Mouse (Mus musculus): ENCODE measurements around the gene Opn1sw. TPM values are rescaled to one million over a fixed set of nuclear protein-coding genes. Genes with fewer than 3 reads are reported as not detected.
A peak's percentile ranks its signal among the peaks of the same experiment; 100 is the strongest.
"Not testable (repeated sequence)": the region's sequence is repeated elsewhere in the genome, so short reads cannot be mapped to it uniquely, and the experiment has no call there.

Opn1sw gene
- polyA plus RNA-seq, 1 experiment = 0.24 TPM

- H3K4me1 ChIP-seq (ENCODE audit: control insufficient read depth, insufficient read depth, insufficient read length, low read length) = no peaks in the 10 kb centered on the region
- no peak overlapping the region for H3K27ac ChIP-seq (ENCODE audit: insufficient read depth, low read depth, low read length)
- TF ChIP-seq CTCF (IDR thresholded peaks at IDR 0.05; ENCODE audit: extremely low read depth, insufficient read length, insufficient replicate concordance, low read depth, low read length) (no peak), POLR2A (IDR thresholded peaks at IDR 0.05; ENCODE audit: low read depth, low read length) (no peak)
- H3K36me3 ChIP-seq (ENCODE audit: control insufficient read depth, insufficient read depth, low read length) = peaks cover 36% of the 10 kb centered on the region
- H3K27me3 ChIP-seq (ENCODE audit: control insufficient read depth, insufficient read depth, low read length) = no peaks in the 10 kb centered on the region
- no peak overlapping the region for H3K4me3 ChIP-seq (ENCODE audit: low read depth, low read length)
- 67% methylated on average over 6 of the region's 6 CpGs for WGBS
These were observed 28.1 kb downstream of the Opn1sw start for GRCm38 (mm10) chr6:29360211-29360610.

- Histone ChIP-seq H3K27ac (ENCODE audit: insufficient read depth, low read depth, low read length) (no peak overlapping the region), H3K4me3 (ENCODE audit: low read depth, low read length) (no peak overlapping the region), H3K36me3 (ENCODE audit: control insufficient read depth, insufficient read depth, low read length) (peaks cover 36% of the 10 kb centered on the region), H3K27me3 (ENCODE audit: control insufficient read depth, insufficient read depth, low read length) (no peaks in the 10 kb centered on the region), H3K4me1 (ENCODE audit: control insufficient read depth, insufficient read depth, insufficient read length, low read length) (no peaks in the 10 kb centered on the region)
- 82% methylated on average over 3 of the region's 3 CpGs for WGBS
- TF ChIP-seq POLR2A (IDR thresholded peaks at IDR 0.05; ENCODE audit: low read depth, low read length) (no peak), CTCF (IDR thresholded peaks at IDR 0.05; ENCODE audit: extremely low read depth, insufficient read length, insufficient replicate concordance, low read depth, low read length) (no peak)
These were observed 28.9 kb downstream of the Opn1sw start for GRCm38 (mm10) chr6:29359386-29359785.

- Histone ChIP-seq H3K27me3 (ENCODE audit: control insufficient read depth, insufficient read depth, low read length) (no peaks in the 10 kb centered on the region), H3K4me3 (ENCODE audit: low read depth, low read length) (no peak overlapping the region), H3K27ac (ENCODE audit: insufficient read depth, low read depth, low read length) (no peak overlapping the region), H3K36me3 (ENCODE audit: control insufficient read depth, insufficient read depth, low read length) (peaks cover 13% of the 10 kb centered on the region), H3K4me1 (ENCODE audit: control insufficient read depth, insufficient read depth, insufficient read length, low read length) (peaks cover 4% of the 10 kb centered on the region; the same call in 1 of the 2 replicates)
- TF ChIP-seq POLR2A (IDR thresholded peaks at IDR 0.05; ENCODE audit: low read depth, low read length) = no peak
- no peak for TF ChIP-seq CTCF (IDR thresholded peaks at IDR 0.05; ENCODE audit: extremely low read depth, insufficient read length, insufficient replicate concordance, low read depth, low read length)
- WGBS = 25% methylated on average over 5 of the region's 5 CpGs
These were observed 35.5 kb downstream of the Opn1sw start for GRCm38 (mm10) chr6:29352816-29353215.

- TF ChIP-seq CTCF (IDR thresholded peaks at IDR 0.05; ENCODE audit: extremely low read depth, insufficient read length, insufficient replicate concordance, low read depth, low read length) (no peak), POLR2A (IDR thresholded peaks at IDR 0.05; ENCODE audit: low read depth, low read length) (no peak)
- H3K4me1 ChIP-seq (ENCODE audit: control insufficient read depth, insufficient read depth, insufficient read length, low read length) = peaks cover 4% of the 10 kb centered on the region; the same call in 1 of the 2 replicates
These were observed 36.7 kb downstream of the Opn1sw start for GRCm38 (mm10) chr6:29351613-29352012.

GRCm38 (mm10) chr6:29348371-29348724, 39.9 kb downstream of the Opn1sw start:
- peak; percentile 21; the same call in 1 of the 2 replicates for TF ChIP-seq CTCF (IDR thresholded peaks at IDR 0.05; ENCODE audit: extremely low read depth, insufficient read length, insufficient replicate concordance, low read depth, low read length)
- TF ChIP-seq POLR2A (IDR thresholded peaks at IDR 0.05; ENCODE audit: low read depth, low read length) = no peak
- peaks cover 4% of the 10 kb centered on the region; the same call in 1 of the 2 replicates for H3K4me1 ChIP-seq (ENCODE audit: control insufficient read depth, insufficient read depth, insufficient read length, low read length)
- under 1% methylated on average over 15 of the region's 15 CpGs for WGBS
- no peaks in the 10 kb centered on the region for H3K27me3 ChIP-seq (ENCODE audit: control insufficient read depth, insufficient read depth, low read length)
- no peaks in the 10 kb centered on the region for H3K36me3 ChIP-seq (ENCODE audit: control insufficient read depth, insufficient read depth, low read length)
- H3K4me3 ChIP-seq (ENCODE audit: low read depth, low read length) = peak overlapping the region; percentile 93
- H3K27ac ChIP-seq (ENCODE audit: insufficient read depth, low read depth, low read length) = peak overlapping the region; percentile 62

More at GRCm38 (mm10) chr6:29351613-29352012, 36.7 kb downstream of the Opn1sw start:
- H3K27me3 ChIP-seq (ENCODE audit: control insufficient read depth, insufficient read depth, low read length) = no peaks in the 10 kb centered on the region
- peaks cover 7% of the 10 kb centered on the region for H3K36me3 ChIP-seq (ENCODE audit: control insufficient read depth, insufficient read depth, low read length)
- H3K27ac ChIP-seq (ENCODE audit: insufficient read depth, low read depth, low read length) = no peak overlapping the region
- H3K4me3 ChIP-seq (ENCODE audit: low read depth, low read length) = no peak overlapping the region

GRCm38 (mm10) chr6:29347665-29348370, 40.5 kb downstream of the Opn1sw start, which contains the start of gene Calu:
Gene Calu, plus strand, starts transcription at chr6:29348069.
- Histone ChIP-seq H3K4me3 (ENCODE audit: low read depth, low read length) (peak within 1 kb of the TSS; percentile 93), H3K27ac (ENCODE audit: insufficient read depth, low read depth, low read length) (peak within 1 kb of the TSS; percentile 70), H3K27me3 (ENCODE audit: control insufficient read depth, insufficient read depth, low read length) (no peaks in the 10 kb centered on the region), H3K36me3 (ENCODE audit: control insufficient read depth, insufficient read depth, low read length) (no peaks in the 10 kb centered on the region), H3K4me1 (ENCODE audit: control insufficient read depth, insufficient read depth, insufficient read length, low read length) (peaks cover 2% of the 10 kb centered on the region; the same call in 1 of the 2 replicates)
- under 1% methylated on average over 55 of the region's 55 CpGs for WGBS
- peak; percentile 95 for TF ChIP-seq POLR2A (IDR thresholded peaks at IDR 0.05; ENCODE audit: low read depth, low read length)
- TF ChIP-seq CTCF (IDR thresholded peaks at IDR 0.05; ENCODE audit: extremely low read depth, insufficient read length, insufficient replicate concordance, low read depth, low read length) = no peak

GRCm38 (mm10) chr6:29347189-29347588, 41.1 kb downstream of the Opn1sw start:
- Histone ChIP-seq H3K27ac (ENCODE audit: insufficient read depth, low read depth, low read length) (peak overlapping the region; percentile 70), H3K27me3 (ENCODE audit: control insufficient read depth, insufficient read depth, low read length) (no peaks in the 10 kb centered on the region), H3K4me1 (ENCODE audit: control insufficient read depth, insufficient read depth, insufficient read length, low read length) (0 out of 2 replicates have a peak, but pooled peaks cover 2% of the 10 kb centered on the region), H3K4me3 (ENCODE audit: low read depth, low read length) (peak overlapping the region; percentile 93), H3K36me3 (ENCODE audit: control insufficient read depth, insufficient read depth, low read length) (no peaks in the 10 kb centered on the region)
- 28% methylated on average over 7 of the region's 7 CpGs for WGBS
- TF ChIP-seq CTCF (IDR thresholded peaks at IDR 0.05; ENCODE audit: extremely low read depth, insufficient read length, insufficient replicate concordance, low read depth, low read length) (no peak), POLR2A (IDR thresholded peaks at IDR 0.05; ENCODE audit: low read depth, low read length) (no peak)

GRCm38 (mm10) chr6:29346512-29346911, 41.8 kb downstream of the Opn1sw start:
- not testable (repeated sequence) for H3K4me1 ChIP-seq (ENCODE audit: control insufficient read depth, insufficient read depth, insufficient read length, low read length)
- WGBS = 83% methylated on average over 2 of the region's 2 CpGs

More at GRCm38 (mm10) chr6:29346512-29346911, 41.8 kb downstream of the Opn1sw start:
- H3K36me3 ChIP-seq (ENCODE audit: control insufficient read depth, insufficient read depth, low read length); H3K27me3 ChIP-seq (ENCODE audit: control insufficient read depth, insufficient read depth, low read length); H3K27ac ChIP-seq (ENCODE audit: insufficient read depth, low read depth, low read length); H3K4me3 ChIP-seq (ENCODE audit: low read depth, low read length): not testable (repeated sequence)
